Mouse (Mus musculus): ENCODE data around the gene Srpk1.
A peak's percentile ranks its signal among the peaks of the same experiment; 100 is the strongest.

Srpk1 gene

DNA sequence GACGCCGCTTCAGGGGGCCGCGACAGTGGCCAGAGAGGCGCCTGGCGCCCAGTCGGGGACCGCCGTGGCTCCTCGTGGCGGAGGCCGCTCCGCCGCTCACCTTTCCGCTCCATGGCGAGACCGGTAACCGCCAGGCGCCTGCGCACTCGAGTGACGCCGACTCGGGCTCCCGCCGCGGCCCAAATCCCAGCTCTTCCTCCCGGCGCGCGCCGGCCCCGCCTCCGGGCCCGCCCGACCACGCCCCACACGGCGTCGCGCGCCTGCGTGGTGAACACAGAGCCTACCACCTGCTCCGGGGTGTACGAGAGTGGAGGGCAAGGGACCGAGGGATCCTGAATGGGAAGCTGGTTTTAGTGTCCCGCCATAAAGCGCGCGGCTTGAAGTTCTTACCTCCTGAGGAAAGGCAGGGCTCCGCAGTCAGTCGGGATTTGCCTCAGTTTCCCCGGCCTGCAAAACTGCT lies at the start of gene Srpk1:
Gene Srpk1, minus strand, starts transcription at position 410 of the 460 bp plus-strand sequence.
- DNase-seq (ENCODE audit: low spot score), result peak; percentile 82

GRCm38 (mm10) chr17:28659564-28659963 lies 37.1 kb upstream of the Srpk1 start:
- no peak for DNase-seq (ENCODE audit: low spot score)

- DNase-seq (ENCODE audit: low spot score), result no peak
Measured at GRCm38 (mm10) chr17:28657936-28658335, 35.4 kb upstream of the Srpk1 start.

GRCm38 (mm10) chr17:28650268-28650667 lies 27.8 kb upstream of the Srpk1 start:
- DNase-seq (ENCODE audit: low spot score), result no peak

DNA sequence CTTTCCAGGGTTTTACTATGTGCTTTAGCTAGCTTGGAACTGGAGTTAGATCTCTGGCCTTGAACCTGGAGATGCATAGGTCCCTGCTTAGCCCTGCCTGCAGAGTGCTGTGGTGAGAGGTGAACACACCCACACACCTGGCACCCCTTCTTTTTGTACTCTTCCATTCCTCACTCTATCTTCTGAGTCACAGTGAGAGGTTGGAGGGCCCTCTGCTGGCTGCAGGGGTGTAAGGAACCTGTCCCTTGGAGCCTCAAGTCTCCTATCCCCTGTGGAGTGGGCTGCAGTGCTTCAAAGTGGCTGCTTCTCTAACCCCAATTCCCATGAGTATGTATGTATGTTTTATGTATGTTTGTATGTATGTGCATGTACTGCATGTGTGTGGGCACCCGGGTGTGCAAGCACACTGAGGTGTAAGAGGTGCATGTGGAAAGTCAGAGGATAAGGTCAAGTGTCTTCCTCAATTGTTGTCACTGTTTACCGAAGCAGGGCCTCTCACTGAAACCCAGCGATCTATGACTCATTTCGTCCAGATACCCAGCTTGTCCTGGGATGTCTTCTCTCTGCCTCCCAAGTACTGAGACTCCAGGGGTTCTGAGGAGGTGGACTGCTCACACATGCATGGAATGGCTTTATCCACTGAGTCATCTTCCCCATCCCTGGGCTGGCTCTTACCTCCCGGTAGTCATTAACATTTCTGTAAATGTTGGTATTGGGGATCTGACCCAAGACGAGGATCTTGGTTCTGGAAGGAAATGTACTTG lies 26.3 kb upstream of the Srpk1 start:
- peak; percentile 22 for DNase-seq (ENCODE audit: low spot score)

DNA sequence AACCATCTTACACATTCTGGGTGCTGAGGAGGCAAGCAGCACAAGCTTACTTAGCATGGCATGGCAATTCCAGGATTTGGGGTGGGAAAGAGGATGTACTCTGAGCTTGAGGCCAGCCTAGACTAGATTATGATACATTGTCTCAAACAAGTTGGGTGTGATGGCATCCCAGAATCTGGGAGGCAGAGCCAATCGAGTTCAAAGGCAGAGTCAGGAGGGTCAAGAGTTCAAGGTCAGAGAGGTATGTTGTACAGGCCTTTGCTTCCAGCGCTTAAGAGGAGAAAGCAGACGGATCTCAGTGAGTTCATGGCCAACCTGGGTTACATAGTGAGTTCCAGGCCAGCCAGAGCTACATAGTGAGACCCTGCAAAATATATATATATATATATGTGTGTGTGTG lies 23.7 kb upstream of the Srpk1 start:
- no peak for DNase-seq (ENCODE audit: low spot score)

GRCm38 (mm10) chr17:28644112-28644511 lies 21.6 kb upstream of the Srpk1 start:
- DNase-seq (ENCODE audit: low spot score), result no peak

DNA sequence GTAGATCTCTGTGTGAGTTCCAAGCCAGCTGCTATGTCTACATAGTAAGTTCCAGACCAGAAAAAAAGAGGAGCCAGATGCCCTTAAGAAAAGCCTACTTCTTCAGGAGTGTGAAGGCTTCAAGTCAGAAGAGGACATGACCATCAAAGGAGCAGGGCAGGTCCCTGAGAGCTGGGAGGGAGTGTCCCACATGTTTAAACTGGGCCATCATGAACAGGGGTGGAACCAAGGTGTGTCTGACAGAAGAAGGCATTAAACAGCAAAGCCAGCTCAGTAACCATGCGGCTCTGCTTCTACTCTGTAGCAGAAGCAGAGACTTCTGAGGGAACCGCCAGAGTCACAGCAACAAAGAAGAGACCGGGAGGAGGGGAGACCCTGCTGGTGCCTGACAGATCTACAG lies 21.2 kb upstream of the Srpk1 start:
- DNase-seq (ENCODE audit: low spot score), result no peak

- no peak for DNase-seq (ENCODE audit: low spot score)
Measured at GRCm38 (mm10) chr17:28640113-28640512, 17.6 kb upstream of the Srpk1 start.

- DNase-seq (ENCODE audit: low spot score), result no peak
Measured at GRCm38 (mm10) chr17:28637711-28638690, 15.5 kb upstream of the Srpk1 start.

GRCm38 (mm10) chr17:28635842-28636241 lies 13.3 kb upstream of the Srpk1 start:
- no peak for DNase-seq (ENCODE audit: low spot score)

DNA sequence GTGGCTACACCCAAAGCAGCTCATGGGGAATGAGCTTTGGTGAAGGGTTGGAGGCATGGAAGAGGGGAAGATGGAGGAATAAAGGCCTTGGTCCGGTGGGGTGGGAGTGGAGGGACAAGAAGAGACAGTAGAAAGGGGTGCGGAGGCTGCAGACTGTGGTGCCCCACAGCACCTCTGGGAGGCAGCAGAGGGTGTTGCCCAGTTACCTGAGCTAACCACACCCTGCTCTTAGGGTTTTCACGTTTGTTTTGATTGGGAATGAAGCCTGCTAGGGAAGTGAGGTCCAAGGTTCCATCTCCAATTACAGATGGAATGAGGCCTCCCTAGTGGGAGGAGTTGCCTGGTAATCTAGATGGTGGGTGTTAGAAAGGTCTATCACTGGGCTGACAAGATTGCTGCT lies 6.6 kb upstream of the Srpk1 start:
- DNase-seq (ENCODE audit: low spot score), result no peak

DNA sequence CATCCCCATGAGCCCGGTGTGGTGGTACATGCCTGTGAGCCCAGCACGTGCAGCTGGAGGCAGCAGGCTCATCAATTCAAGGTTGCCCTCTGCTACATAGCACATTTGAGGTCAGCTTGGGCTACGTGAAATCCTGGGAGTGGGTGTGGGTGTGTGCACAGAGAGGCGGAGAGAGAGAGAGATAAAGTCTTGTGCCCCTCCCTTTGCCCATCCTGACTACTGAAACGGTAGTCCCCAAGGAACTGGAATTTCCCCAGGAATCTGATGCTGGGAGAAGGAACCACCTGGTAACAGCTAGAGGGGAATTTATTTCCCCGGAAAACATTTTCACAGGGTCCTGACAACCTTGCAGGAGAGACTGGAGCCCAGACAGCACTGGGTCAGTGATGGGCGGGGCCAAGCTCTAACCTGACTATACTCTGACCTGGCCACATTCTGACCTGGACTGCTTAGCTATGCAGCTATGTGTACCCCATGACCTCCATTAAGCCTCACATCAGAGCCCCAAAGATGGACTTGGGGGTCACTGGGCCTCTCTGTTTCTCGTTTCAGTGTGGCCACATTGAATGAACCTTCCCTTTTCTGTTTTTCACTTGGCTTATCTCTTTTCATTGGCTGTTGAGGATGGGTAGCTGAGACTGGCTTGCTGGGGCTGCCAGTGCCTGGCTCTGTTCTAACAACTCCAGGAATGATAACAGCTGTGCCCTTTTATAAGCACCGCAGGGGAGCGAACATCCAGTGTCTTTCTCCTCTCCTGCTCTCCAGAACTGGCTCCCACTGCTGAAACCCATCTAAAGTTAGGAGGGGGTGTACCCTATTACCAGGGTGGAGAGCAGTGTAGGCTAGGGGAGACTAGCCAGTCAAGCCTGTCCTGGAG lies 6.0 kb upstream of the Srpk1 start:
- DNase-seq (ENCODE audit: low spot score), result no peak

GRCm38 (mm10) chr17:28626937-28627336 lies 4.4 kb upstream of the Srpk1 start:
- no peak for DNase-seq (ENCODE audit: low spot score)

DNA sequence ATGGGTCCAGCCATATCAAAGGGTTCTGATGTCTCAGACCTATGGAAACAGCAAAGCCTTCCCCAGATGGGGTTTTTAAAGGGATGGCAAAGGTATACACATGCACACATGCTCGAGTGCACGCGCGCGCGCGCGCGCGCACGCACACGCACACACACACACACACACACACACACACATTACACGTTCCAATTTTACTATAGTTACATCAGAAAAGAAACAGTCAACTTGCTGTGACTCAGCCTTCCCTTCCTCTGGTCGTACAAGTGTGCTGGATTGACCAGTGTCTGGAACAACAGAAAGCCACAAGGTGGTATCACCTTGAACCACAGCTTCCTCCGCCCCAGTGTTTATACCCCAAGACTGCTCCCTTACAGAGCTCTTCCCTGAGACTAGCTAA lies 2.8 kb upstream of the Srpk1 start:
- DNase-seq (ENCODE audit: low spot score), result no peak

DNA sequence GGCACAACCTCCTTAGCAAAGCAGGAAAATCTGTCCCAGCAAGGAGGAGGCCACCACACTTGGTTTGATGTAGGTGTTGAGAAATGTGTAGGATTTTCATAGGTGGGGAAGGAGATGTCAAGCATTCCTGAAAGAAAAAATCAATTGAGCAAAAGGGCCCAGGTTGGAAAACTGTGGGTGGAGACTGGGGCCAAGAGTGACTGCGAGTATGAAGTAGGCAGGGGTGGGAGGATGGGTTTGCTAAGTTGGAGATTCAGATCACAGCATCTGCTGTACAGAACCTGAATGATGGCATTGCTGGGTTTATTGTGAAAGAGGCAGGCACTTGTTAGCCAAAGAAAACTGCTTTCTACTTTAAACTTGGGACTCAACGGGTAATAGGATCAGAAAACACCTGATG lies 2.3 kb upstream of the Srpk1 start:
- DNase-seq (ENCODE audit: low spot score), result no peak

- peak; percentile 44 for DNase-seq (ENCODE audit: low spot score)
Measured at GRCm38 (mm10) chr17:28621381-28622299, 869 bp downstream of the Srpk1 start.

DNA sequence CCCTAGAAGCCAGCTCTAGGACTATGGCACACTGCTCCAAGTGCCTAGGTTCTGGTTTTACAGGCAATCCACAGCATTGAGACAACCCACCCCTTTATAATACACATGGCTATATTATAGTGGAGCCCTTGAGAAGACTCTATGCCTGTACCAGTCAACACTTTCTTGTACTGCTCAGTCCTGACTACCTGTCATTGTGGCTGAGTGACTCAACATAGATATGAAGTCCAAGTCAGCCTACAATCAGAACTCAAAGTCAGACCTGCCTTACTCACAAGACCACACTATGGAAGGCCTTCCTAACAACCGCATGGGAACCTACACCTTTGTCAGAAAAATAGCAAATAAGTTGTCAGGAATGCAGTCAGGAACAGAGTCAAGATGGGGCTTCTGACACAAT lies 3.7 kb downstream of the Srpk1 start:
- DNase-seq (ENCODE audit: low spot score), result no peak

- peak; percentile 42 for DNase-seq (ENCODE audit: low spot score)
Measured at GRCm38 (mm10) chr17:28618124-28618523, 4.4 kb downstream of the Srpk1 start.

DNA sequence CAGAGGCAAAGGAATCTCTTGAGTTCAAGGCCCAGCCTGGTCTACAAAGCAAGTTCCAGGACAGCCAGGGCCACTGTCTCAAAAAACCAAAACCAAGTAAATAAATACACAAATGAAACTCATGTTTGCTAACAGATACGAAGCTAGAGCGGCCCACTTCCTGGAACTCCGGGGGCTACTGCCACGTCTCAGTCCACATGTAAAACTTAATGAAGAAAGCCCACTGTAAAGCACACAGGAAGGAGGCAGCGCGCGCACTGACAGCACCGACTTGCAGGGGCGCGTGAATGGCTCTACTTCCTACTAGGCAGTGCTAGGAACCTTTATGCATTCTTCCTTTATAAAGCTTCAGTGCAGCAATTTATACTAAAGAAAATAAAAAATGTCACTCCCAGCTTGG lies 4.9 kb downstream of the Srpk1 start:
- no peak for DNase-seq (ENCODE audit: low spot score)

DNA sequence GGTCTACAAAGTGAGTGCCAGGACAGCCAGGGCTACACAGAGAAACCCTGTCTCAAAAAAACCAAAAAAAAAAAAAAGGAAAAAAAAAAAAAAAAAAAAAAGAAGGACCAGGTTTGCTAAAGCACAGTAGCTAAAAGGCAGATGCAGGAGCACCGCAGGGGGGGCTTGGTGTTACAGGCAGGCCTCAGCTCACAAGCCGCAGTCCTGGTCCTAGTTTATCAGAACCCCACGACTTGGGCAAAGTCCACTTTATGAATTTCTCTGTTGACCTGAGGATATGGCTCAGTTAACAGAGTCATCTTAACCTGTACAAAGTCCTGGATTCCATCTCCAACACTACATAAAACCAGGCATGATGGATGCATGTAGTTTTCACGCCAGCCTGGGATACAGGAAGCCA lies 7.2 kb downstream of the Srpk1 start:
- DNase-seq (ENCODE audit: low spot score), result no peak
